Mouse (Mus musculus) erythroid progenitor cell, adult 5-6 weeks (primary cell): ENCODE results near the gene Fars2. TPM values are rescaled to one million over a fixed set of nuclear protein-coding genes. Genes with fewer than 3 reads are reported as not detected.

Experiments
- ATAC-seq: replicated peaks from 2 replicates; pipeline ENCODE4 v1.8.0; 2016; ENCODE audit warnings: moderate number of reproducible peaks, mild to moderate bottlenecking, moderate TSS enrichment, inconsistent platforms; ENCODE audit not compliant: poor library complexity, low FRiP score, severe bottlenecking
- total RNA-seq, 2 experiments: library from RNA; stranded (forward) in 1 of 2; stranded (reverse) in 1 of 2; fragments of 150-400 nt in 1 of 2; fragments of 186-747, 209-891 nt in 1 of 2; gene quantifications; 2 replicates each; pipeline versions ENCODE4 v1.2.3 to v1.2.4; 2015 to 2017; ENCODE audit warnings: low replicate concordance in 2 of 2

Gene Fars2
- total RNA-seq, 2 experiments from 2014 or later: 23.5 to 35.8 TPM

DNA sequence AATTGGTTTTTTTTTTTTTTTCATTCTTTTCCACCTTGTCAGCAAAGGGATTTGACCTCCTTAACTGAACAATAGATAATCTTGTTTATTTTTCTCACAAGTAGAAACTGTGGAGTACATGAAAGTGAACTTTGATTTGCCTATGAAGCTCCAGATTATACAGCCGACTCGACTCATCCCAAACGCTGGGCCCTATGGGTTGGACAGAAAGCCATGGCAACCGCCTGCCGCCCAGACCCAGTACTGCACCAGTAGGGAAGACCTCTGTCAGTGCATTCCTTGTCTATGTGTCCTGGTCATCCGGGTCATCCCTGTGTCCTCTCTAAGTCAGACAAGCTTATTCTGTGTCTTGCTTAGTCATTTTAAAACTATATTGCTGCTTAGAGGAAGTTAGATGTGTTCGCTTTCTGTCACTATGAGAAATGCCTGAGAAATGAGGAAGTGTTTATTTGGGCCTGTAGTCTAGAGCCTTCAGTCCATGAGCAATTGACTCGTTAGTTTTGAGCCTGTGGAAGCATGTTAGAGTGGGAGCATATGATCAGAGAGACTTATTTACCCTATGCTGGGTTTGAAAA, 416.8 kb downstream of the Fars2 start:
- ATAC-seq: no peak

DNA sequence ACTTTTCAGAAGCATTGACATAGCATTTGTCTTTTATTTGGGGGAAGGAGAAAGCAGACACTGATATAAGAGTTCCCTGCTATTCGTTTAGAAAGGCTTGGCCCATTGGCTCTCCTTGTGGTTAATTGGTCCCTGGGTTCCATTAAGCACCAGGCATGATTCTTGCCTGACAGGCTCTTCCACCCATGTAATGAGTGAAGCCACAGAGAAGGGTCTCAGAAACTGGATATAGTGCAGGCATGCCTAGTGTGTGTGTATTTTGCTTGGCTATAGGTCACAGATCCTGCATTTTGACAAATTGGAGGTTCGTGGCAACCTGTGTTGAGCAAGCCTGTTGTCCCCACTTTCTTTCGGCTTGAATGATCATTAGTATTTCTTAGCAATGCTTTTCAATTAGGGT, 420.4 kb downstream of the Fars2 start:
- ATAC-seq: 0 out of 2 replicates have a peak, but pooled peaks have one; percentile 8

DNA sequence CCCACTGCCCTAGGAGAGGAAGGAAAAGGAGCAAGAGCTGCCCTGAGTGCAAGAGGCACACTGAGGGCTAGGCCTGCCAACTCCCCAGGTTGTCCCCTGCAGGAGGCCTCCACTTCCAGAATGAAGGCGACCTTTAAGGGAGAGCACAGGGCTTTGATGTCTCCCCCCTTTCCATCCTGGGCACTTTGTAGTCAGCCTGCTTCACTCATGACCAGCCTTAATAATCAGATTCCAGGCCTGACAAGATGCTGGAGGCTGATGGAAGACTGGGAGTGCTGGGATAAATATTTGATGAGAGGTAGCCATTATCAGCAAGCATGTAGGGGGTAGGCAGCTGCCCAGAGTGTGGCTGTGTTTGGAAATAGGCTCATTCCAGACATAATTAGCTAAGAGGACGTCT, 421.2 kb downstream of the Fars2 start:
- ATAC-seq: no peak

DNA sequence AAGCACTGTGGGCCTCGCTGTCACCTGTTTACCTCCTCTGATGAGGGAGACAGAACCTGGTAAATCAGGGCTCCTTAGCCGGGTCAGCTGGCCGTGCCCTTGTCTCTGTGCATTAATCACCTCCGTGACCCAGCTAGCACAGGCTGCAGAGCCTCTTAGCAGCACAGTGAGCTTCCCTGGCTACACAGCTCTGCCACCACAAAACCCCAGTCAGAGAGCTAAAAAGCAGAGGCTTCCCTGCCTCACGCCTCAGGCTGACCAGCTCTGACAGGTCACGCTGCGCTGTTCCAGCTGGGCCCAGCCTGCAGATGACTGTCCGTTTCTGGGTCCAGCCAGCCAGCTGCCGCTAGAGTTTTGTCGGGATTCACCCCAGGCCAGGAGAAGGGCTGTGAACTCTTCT, 423.0 kb downstream of the Fars2 start:
- no peak for ATAC-seq

DNA sequence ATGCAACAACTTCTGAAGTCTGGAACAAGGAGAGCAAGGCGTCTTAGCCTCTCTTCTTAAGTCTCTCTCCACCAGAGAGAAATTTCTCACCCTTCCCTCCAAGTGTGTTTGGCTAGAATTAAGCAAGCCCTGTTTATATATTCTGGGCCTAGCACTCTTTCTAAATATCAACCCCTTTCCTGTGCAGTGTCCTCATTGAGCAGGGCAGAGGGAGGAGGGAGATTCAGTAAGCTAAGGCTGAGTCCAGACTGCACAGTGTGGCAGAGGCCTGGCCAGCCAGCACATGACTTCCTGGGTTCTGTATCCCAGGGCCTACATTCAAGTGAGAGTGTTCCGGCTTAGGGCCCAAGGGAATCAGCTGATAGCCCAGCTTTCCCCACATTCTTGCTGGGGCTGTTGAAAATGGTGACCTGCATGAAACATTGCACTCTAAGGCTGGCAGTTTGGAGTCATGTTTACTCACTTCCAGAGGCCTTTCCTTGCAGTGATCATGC, 424.1 kb downstream of the Fars2 start:
- no peak for ATAC-seq

DNA sequence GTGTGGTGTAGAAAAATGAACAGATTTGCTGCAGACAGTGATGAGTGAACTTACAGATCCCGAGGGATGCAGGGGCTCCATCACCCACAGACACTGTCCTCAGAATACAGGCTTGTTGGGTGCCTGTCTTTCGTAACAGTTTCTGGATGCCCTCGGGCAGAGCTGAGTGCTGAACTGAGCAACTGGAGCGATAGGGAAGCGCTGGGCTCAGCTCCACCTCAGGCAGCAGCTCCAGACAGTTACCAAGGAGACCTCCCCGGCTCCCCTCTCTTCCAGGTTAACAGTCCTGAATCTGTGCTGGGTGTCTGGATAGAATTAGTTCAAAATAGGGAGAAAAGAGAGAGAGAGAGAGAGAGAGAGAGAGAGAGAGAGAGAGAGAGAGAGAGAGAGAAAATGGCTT, 433.5 kb downstream of the Fars2 start:
- no peak for ATAC-seq

- ATAC-seq: no peak
These were observed 435.5 kb downstream of the Fars2 start for GRCm38 (mm10) chr13:36552522-36553246.

- ATAC-seq: no peak
These were observed 436.0 kb downstream of the Fars2 start for GRCm38 (mm10) chr13:36553247-36553642.

DNA sequence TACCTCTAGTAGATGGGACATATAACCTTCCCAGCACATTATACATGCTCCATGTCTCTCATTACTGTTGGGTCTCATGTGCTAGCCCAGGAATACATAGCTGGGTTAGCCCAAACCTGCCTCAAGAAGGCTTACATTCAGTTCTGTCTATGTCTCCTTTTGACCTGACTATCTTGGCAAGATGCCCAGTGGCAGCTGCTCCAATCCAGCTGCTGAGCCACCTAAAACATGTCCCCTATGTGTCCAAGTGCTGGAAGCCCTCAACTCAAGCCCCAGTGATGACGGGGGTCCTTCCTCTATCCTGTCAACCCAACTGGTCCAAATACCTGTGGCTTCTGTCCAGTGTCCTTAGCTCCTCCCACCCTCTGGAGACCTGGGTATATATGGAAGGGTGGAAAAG, 437.5 kb downstream of the Fars2 start:
- ATAC-seq: no peak

DNA sequence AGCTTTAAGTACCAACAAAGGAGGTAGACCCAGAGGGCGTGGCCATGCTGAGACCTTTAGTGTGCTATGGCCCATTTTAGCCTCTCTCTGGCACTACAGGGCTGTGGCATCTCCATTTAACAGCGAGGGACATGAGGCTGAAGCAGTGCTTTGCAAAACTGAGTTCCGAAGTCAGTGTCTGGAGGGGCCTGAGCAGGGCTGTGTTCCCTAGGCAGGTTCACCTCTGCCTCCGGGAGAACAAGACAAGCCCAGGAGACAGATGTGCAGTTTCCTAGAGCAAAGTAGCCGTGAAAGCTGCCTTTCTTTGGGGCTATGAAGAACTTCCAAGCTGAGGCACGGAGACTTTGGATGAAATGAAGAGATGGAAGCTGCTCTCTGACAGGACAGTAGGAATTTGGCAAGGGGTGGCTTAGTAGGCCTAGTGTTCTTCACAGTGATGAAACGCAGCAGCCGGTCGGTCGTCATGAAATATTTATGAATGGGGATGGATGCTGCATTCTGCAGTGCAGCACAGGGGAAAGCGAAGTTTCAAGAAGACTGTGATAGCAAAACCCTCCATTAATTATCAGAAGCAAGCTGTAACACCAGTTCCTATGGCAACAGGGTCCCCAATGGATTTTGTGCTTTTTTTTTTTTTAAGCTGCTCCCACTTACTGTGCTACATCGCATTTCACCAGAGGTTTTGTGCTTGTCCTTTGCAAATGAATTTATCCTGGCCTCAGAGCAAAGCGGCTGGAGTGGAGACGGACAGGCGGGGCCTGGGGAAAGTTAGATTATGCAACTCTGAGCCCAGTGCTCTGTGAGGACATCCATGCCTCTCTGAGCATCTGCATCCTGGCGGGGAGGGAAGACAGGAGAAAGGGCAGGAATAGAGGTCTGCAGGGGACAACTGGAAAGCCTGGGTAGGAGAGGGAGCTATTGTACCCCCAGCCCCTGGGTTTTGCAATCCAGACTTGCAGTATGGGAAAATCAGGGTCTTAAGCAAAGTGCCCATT, 445.5 kb downstream of the Fars2 start:
- ATAC-seq: no peak

- ATAC-seq: no peak
These were observed 447.6 kb downstream of the Fars2 start for GRCm38 (mm10) chr13:36564764-36565315.

GRCm38 (mm10) chr13:36576781-36577180, 459.6 kb downstream of the Fars2 start:
- ATAC-seq: no peak

- no peak for ATAC-seq
These were observed 460.8 kb downstream of the Fars2 start for GRCm38 (mm10) chr13:36577916-36578568.

GRCm38 (mm10) chr13:36578569-36579333, 461.5 kb downstream of the Fars2 start:
- ATAC-seq: no peak

DNA sequence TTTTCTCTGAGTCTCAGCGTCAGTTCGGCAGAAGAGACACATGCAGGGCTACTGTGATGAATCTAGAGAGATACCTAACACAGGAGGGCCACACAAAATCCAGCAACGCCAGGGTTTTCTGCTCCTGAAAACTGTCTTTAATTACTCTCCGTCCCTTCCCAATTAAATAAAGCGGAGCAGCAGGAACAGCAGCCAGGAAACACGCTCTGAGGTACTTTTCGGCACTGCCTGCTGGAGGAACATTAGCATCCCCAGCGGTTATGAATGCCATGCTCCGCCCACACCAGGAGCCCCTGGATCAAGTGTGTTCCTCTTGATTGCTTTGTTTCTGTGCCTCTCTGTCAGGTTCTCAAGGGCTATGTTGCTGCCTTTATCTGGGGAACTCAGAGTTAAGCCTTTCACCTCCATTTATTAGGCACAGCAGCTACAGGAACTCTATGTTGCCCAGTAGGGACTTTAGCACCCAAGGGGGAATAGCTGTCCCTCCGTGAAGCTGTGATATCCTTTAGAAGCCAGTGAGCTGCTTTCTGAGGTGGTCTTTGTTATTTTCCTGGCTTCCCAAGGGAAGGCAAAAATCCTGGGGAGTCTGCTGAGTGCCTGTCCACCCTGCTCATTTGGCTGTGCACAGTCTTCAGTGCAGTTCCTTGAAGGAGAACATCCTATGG, 465.3 kb downstream of the Fars2 start:
- ATAC-seq: no peak

- no peak for ATAC-seq
These were observed 466.4 kb downstream of the Fars2 start for GRCm38 (mm10) chr13:36583481-36584151.

- ATAC-seq: no peak
These were observed 467.0 kb downstream of the Fars2 start for GRCm38 (mm10) chr13:36584197-36584596.

DNA sequence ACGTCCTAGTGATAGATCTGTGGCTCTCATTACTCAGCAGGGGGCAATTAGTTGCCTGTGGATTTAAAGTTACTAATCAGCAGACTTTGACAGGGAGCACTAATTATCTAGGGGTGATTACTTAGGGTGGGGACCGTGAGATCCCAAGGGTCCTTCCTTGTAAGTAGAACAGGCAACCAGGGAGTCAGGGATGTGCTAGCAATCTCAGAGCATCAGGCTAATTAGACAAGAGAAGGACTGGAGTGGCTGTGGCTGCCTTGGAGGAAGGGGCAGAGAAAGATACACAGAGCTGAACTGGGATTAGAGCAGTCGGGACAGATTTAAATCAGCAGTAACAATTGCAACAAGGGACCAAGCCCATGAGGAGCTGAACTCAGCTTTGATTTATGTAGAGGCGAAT, 471.9 kb downstream of the Fars2 start:
- no peak for ATAC-seq
